Mouse (Mus musculus) hindbrain, embryonic 10.5 days (tissue): ENCODE measurements around the gene Fbxw16. TPM values are rescaled to one million over a fixed set of nuclear protein-coding genes. Genes with fewer than 3 reads are reported as not detected.
"Not testable (repeated sequence)": the region's sequence is repeated elsewhere in the genome, so short reads cannot be mapped to it uniquely, and the experiment has no call there.

Experiments used
- DNase-seq: peaks from one replicate; pipeline ENCODE4 v3.0.0-alpha.2; 2017; ENCODE audit warnings: low spot score
- H3K27ac ChIP-seq: fragments of 300-500 bp; sonication (generic); 2 replicates; pipeline ENCODE4 v1.5.1; 2016; ENCODE audit warnings: mild to moderate bottlenecking, moderate library complexity
- H3K27me3 ChIP-seq: fragments of 300-500 bp; sonication (generic); 2 replicates; pipeline ENCODE4 v1.6.1; 2016; ENCODE audit warnings: mild to moderate bottlenecking; ENCODE audit not compliant: poor library complexity, insufficient read depth, severe bottlenecking
- H3K36me3 ChIP-seq: fragments of 300-500 bp; sonication (generic); 2 replicates; pipeline ENCODE4 v1.6.1; 2016; ENCODE audit warnings: mild to moderate bottlenecking, moderate library complexity
- H3K4me1 ChIP-seq: fragments of 300-500 bp; sonication (generic); replicated peaks from 2 replicates; pipeline ENCODE4 v1.6.1; 2016; ENCODE audit warnings: mild to moderate bottlenecking
- H3K4me3 ChIP-seq: fragments of 300-500 bp; sonication (generic); 2 replicates; pipeline ENCODE4 v1.5.1; 2016; ENCODE audit warnings: mild to moderate bottlenecking, moderate library complexity
- H3K9me3 ChIP-seq: fragments of 300-500 bp; sonication (generic); 2 replicates; pipeline ENCODE4 v1.6.1; 2016; ENCODE audit warnings: mild to moderate bottlenecking, moderate library complexity
- WGBS: fragments of 180-500 bp; shearing (Covaris S2); methylation state at CpG from one replicate; pipeline ENCODE4 v1.1.7; 2016; 5-methylcytosine and 5-hydroxymethylcytosine counted together
- polyA plus RNA-seq: library from polyadenylated mRNA; unstranded; fragments of >200 nt; fragmentation: Nextera tagmentation; extraction: Ambion mirVana; gene quantifications from 2 replicates; pipeline ENCODE4 v1.2.1, GENCODE M21; 2016

The Fbxw16 gene
- not detected in 2 replicates for polyA plus RNA-seq

- Histone ChIP-seq H3K36me3 (no peaks in the 10 kb centered on the region), H3K4me1 (no peaks in the 10 kb centered on the region), H3K4me3 (no peak within 1 kb of the TSS), H3K9me3 (peaks cover 4% of the 10 kb centered on the region; the same call in 1 of the 2 replicates), H3K27ac (no peak within 1 kb of the TSS), H3K27me3 (no peaks in the 10 kb centered on the region)
- no peak for DNase-seq
These were observed at the start of gene Fbxw16 for GRCm38 (mm10) chr9:109449040-109449439. TSS of gene Fbxw16 (minus strand) at chr9:109449140.

GRCm38 (mm10) chr9:109495775-109496174, 46.8 kb upstream of the Fbxw16 start, which contains the start of gene Fbxw19:
TSS of gene Fbxw19 (minus strand) at chr9:109495875.
- H3K4me3 ChIP-seq, H3K27ac ChIP-seq, H3K27me3 ChIP-seq, H3K36me3 ChIP-seq, DNase-seq, H3K9me3 ChIP-seq, H3K4me1 ChIP-seq: not testable (repeated sequence)
- 80% methylated on average over 1 of the region's 1 CpGs for WGBS

- H3K9me3 ChIP-seq, result no peaks in the 10 kb centered on the region
- no peak overlapping the region for H3K27ac ChIP-seq
- H3K36me3 ChIP-seq, result no peaks in the 10 kb centered on the region
- WGBS, result 87% methylated on average over 1 of the region's 1 CpGs
- H3K27me3 ChIP-seq, result no peaks in the 10 kb centered on the region
- no peak overlapping the region for H3K4me3 ChIP-seq
- no peak for DNase-seq
- no peaks in the 10 kb centered on the region for H3K4me1 ChIP-seq
These were observed 16.0 kb downstream of the Fbxw16 start for GRCm38 (mm10) chr9:109432956-109433355.

GRCm38 (mm10) chr9:109404196-109404595, 44.7 kb downstream of the Fbxw16 start, which contains the start of gene Fbxw22:
TSS of gene Fbxw22 (minus strand) at chr9:109404296.
- H3K27me3 ChIP-seq, DNase-seq, H3K9me3 ChIP-seq, H3K36me3 ChIP-seq, H3K4me1 ChIP-seq, H3K27ac ChIP-seq, H3K4me3 ChIP-seq: not testable (repeated sequence)
- 82% methylated on average over 4 of the region's 4 CpGs for WGBS

Other genes starting within 250 kb of the Fbxw16 start
- gene Fbxw20, start 214.4 kb downstream of the Fbxw16 start, polyA plus RNA-seq, result not detected in 2 replicates
- gene Fbxw14, start 161.5 kb downstream of the Fbxw16 start, polyA plus RNA-seq, result not detected in 2 replicates
- not detected in 2 replicates for gene Fbxw28, start 109.5 kb downstream of the Fbxw16 start, polyA plus RNA-seq
- gene Fbxw22, start 44.8 kb downstream of the Fbxw16 start, polyA plus RNA-seq, result not detected in 2 replicates
- not detected in 2 replicates for gene Fbxw19, start 46.7 kb upstream of the Fbxw16 start, polyA plus RNA-seq
- gene Fbxw15, start 119.1 kb upstream of the Fbxw16 start, polyA plus RNA-seq, result not detected in 2 replicates
- not detected in 2 replicates for gene Fbxw24, start 176.9 kb upstream of the Fbxw16 start, polyA plus RNA-seq
- not detected in 2 replicates for gene Fbxw25, start 215.5 kb upstream of the Fbxw16 start, polyA plus RNA-seq